Mouse (Mus musculus): Measurements from ENCODE around the gene Rdx.

DNA sequence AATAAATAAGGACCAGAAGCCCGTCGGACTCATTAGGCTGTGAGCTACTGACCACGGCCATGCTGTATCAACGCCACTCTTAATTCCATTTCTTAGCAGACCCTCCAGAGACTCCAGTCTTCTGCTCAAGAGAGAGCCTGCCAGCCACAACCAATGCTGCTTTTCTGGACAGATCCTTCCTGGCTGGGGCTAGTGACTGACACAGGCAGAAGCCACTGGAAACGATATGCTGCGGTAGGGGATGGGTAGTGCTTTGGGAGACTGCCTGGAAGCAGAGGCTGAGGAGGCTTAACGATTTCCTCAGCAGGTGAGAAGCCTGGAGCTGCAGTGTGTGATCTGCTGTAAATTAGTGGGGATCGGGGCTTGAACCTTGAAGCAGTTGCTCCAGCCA lies 57.2 kb downstream of the Rdx start:
- no peak for TF ChIP-seq CTCF (IDR thresholded peaks at IDR 0.05; ENCODE audit: borderline replicate concordance, insufficient read depth, low read depth, low read length)
- no peak for TF ChIP-seq POLR2A (IDR thresholded peaks at IDR 0.05; ENCODE audit: borderline replicate concordance, insufficient read depth, low read length)
